Mouse (Mus musculus): Measurements from ENCODE around the gene Gap43. TPM values are rescaled to one million over a fixed set of nuclear protein-coding genes. Genes with fewer than 3 reads are reported as not detected.
A peak's percentile ranks its signal among the peaks of the same experiment; 100 is the strongest.
"Not testable (repeated sequence)": the region's sequence is repeated elsewhere in the genome, so short reads cannot be mapped to it uniquely, and the experiment has no call there.

The Gap43 gene
- total RNA-seq (2021): 100 to 1,000 TPM; 311 to 334 TPM
- long read RNA-seq, experiment 1, transcript Gap43-201 (3 exons, 1,420 nt): major isoform, 388 of 416 reads
- long read RNA-seq, experiment 1, partial matches to known transcripts: 13 of 416 reads
- long read RNA-seq, experiment 1, other reads (novel, unspliced or antisense): 13 of 416 reads
- long read RNA-seq, experiment 2, transcript Gap43-201 (3 exons, 1,420 nt): major isoform, 286 of 307 reads
- long read RNA-seq, experiment 2, partial matches to known transcripts: 10 of 307 reads
- long read RNA-seq, experiment 2, other reads (novel, unspliced or antisense): 11 of 307 reads

- DNase-seq (ENCODE audit: low spot score in 2 of 2): no peak
Measured at GRCm38 (mm10) chr16:42340021-42340768, at the start of gene Gap43. Gene Gap43 (minus strand): TSS chr16:42340651.

GRCm38 (mm10) chr16:42381328-42381838 is 40.9 kb upstream of the Gap43 start:
- DNase-seq (ENCODE audit: low spot score in 2 of 2): no peak

- DNase-seq (ENCODE audit: low spot score in 2 of 2): no peak
Measured at GRCm38 (mm10) chr16:42380641-42381040, 40.2 kb upstream of the Gap43 start.

- DNase-seq (ENCODE audit: low spot score in 2 of 2): peak in 1 of 2 experiments; percentile 21
Measured at GRCm38 (mm10) chr16:42370148-42370547, 29.7 kb upstream of the Gap43 start.

- DNase-seq (ENCODE audit: low spot score in 2 of 2): no peak
Measured at GRCm38 (mm10) chr16:42369346-42369745, 28.9 kb upstream of the Gap43 start.

GRCm38 (mm10) chr16:42360061-42360460 is 19.6 kb upstream of the Gap43 start:
- DNase-seq (ENCODE audit: low spot score in 2 of 2): no peak

GRCm38 (mm10) chr16:42358058-42358457 is 17.6 kb upstream of the Gap43 start:
- no peak for DNase-seq (ENCODE audit: low spot score in 2 of 2)

- DNase-seq (ENCODE audit: low spot score in 2 of 2): no peak
Measured at GRCm38 (mm10) chr16:42350076-42350475, 9.6 kb upstream of the Gap43 start.

- not testable (repeated sequence) for DNase-seq (ENCODE audit: low spot score in 2 of 2)
Measured at GRCm38 (mm10) chr16:42340865-42341264, 414 bp upstream of the Gap43 start.

GRCm38 (mm10) chr16:42339512-42339911 is 939 bp downstream of the Gap43 start:
- DNase-seq (ENCODE audit: low spot score in 2 of 2): peak in 1 of 2 experiments; percentile 10

- DNase-seq (ENCODE audit: low spot score in 2 of 2): no peak
Measured at GRCm38 (mm10) chr16:42338987-42339386, 1.5 kb downstream of the Gap43 start.

- peak in 1 of 2 experiments; percentile 5 for DNase-seq (ENCODE audit: low spot score in 2 of 2)
Measured at GRCm38 (mm10) chr16:42338342-42338741, 2.1 kb downstream of the Gap43 start.

- DNase-seq (ENCODE audit: low spot score in 2 of 2): no peak
Measured at GRCm38 (mm10) chr16:42337663-42338062, 2.8 kb downstream of the Gap43 start.

- no peak for DNase-seq (ENCODE audit: low spot score in 2 of 2)
Measured at GRCm38 (mm10) chr16:42336610-42337009, 3.8 kb downstream of the Gap43 start.

GRCm38 (mm10) chr16:42332321-42332720 is 8.1 kb downstream of the Gap43 start:
- DNase-seq (ENCODE audit: low spot score in 2 of 2): no peak

- no peak for DNase-seq (ENCODE audit: low spot score in 2 of 2)
Measured at GRCm38 (mm10) chr16:42326191-42326590, 14.3 kb downstream of the Gap43 start.

- no peak for DNase-seq (ENCODE audit: low spot score in 2 of 2)
Measured at GRCm38 (mm10) chr16:42325536-42325935, 14.9 kb downstream of the Gap43 start.

GRCm38 (mm10) chr16:42319831-42320230 is 20.6 kb downstream of the Gap43 start:
- DNase-seq (ENCODE audit: low spot score in 2 of 2): no peak

- no peak for DNase-seq (ENCODE audit: low spot score in 2 of 2)
Measured at GRCm38 (mm10) chr16:42319365-42319764, 21.1 kb downstream of the Gap43 start.

GRCm38 (mm10) chr16:42312125-42312524 is 28.3 kb downstream of the Gap43 start:
- DNase-seq (ENCODE audit: low spot score in 2 of 2): no peak

- DNase-seq (ENCODE audit: low spot score in 2 of 2): no peak
Measured at GRCm38 (mm10) chr16:42308761-42309160, 31.7 kb downstream of the Gap43 start.

Data from left cerebral cortex, adult 18-20 months (tissue).